Mouse (Mus musculus): Measurements from ENCODE around the gene Mucl3. TPM values are rescaled to one million over a fixed set of nuclear protein-coding genes. Genes with fewer than 3 reads are reported as not detected.

Gene Mucl3
- polyA plus RNA-seq, 1 experiment from 2014 or later = 0.09 TPM

- ATAC-seq (ENCODE audit: low FRiP score) = no peak
- Histone ChIP-seq H3K27ac (no peak within 1 kb of the TSS), H3K4me2 (no peak within 1 kb of the TSS), H3K4me1 (no peaks in the 10 kb centered on the region), H3K27me3 (no peaks in the 10 kb centered on the region), H3K9ac (no peak within 1 kb of the TSS), H3K4me3 (replicated peaks) (no peak within 1 kb of the TSS), H3K9me3 (no peaks in the 10 kb centered on the region), H3K36me3 (replicated peaks) (no peaks in the 10 kb centered on the region)
- 90% methylated on average over 7 of the region's 7 CpGs for WGBS
Observed at GRCm38 (mm10) chr17:35626537-35626936, 17.0 kb downstream of the Mucl3 start, which contains the start of gene Gm9573. Gm9573 (minus strand) TSS chr17:35626637.

GRCm38 (mm10) chr17:35617127-35617526, 26.4 kb downstream of the Mucl3 start:
- Histone ChIP-seq H3K9ac (no peak overlapping the region), H3K27me3 (no peaks in the 10 kb centered on the region), H3K36me3 (replicated peaks) (no peaks in the 10 kb centered on the region), H3K9me3 (no peaks in the 10 kb centered on the region), H3K4me3 (replicated peaks) (no peak overlapping the region), H3K27ac (no peak overlapping the region), H3K4me2 (no peak overlapping the region), H3K4me1 (no peaks in the 10 kb centered on the region)
- no peak for ATAC-seq (ENCODE audit: low FRiP score)
- 83% methylated on average over 4 of the region's 4 CpGs for WGBS

GRCm38 (mm10) chr17:35601736-35602354, 41.6 kb downstream of the Mucl3 start:
- no peaks in the 10 kb centered on the region for H3K36me3 ChIP-seq (replicated peaks)
- H3K4me2 ChIP-seq = no peak overlapping the region
- no peaks in the 10 kb centered on the region; the same call in 1 of the 2 replicates for H3K27me3 ChIP-seq
- no peak overlapping the region for H3K9ac ChIP-seq
- no peaks in the 10 kb centered on the region for H3K9me3 ChIP-seq
- no peak overlapping the region for H3K4me3 ChIP-seq (replicated peaks)
- ATAC-seq (ENCODE audit: low FRiP score) = no peak
- no peaks in the 10 kb centered on the region for H3K4me1 ChIP-seq
- no peak overlapping the region for H3K27ac ChIP-seq
- 62% methylated on average over 8 of the region's 8 CpGs for WGBS

- no peak within 1 kb of the TSS for H3K4me2 ChIP-seq
- 69% methylated on average over 2 of the region's 2 CpGs for WGBS
- no peak within 1 kb of the TSS for H3K27ac ChIP-seq
- H3K27me3 ChIP-seq = no peaks in the 10 kb centered on the region; the same call in 1 of the 2 replicates
- no peak for ATAC-seq (ENCODE audit: low FRiP score)
- H3K4me3 ChIP-seq (replicated peaks) = no peak within 1 kb of the TSS
- no peaks in the 10 kb centered on the region for H3K9me3 ChIP-seq
- no peaks in the 10 kb centered on the region for H3K4me1 ChIP-seq
- H3K9ac ChIP-seq = no peak within 1 kb of the TSS
- no peaks in the 10 kb centered on the region for H3K36me3 ChIP-seq (replicated peaks)
Observed at GRCm38 (mm10) chr17:35601249-35601648, 42.2 kb downstream of the Mucl3 start, which contains the start of gene Sfta2. Sfta2 (plus strand) TSS chr17:35601549.

- H3K4me1 ChIP-seq = no peaks in the 10 kb centered on the region
- ATAC-seq (ENCODE audit: low FRiP score) = no peak
- no peak overlapping the region for H3K9ac ChIP-seq
- H3K4me3 ChIP-seq (replicated peaks) = no peak overlapping the region
- no peak overlapping the region for H3K27ac ChIP-seq
- H3K36me3 ChIP-seq (replicated peaks) = no peaks in the 10 kb centered on the region
- 92% methylated on average over 3 of the region's 3 CpGs for WGBS
- no peak overlapping the region for H3K4me2 ChIP-seq
- H3K27me3 ChIP-seq = no peaks in the 10 kb centered on the region; the same call in 1 of the 2 replicates
- no peaks in the 10 kb centered on the region for H3K9me3 ChIP-seq
Observed at GRCm38 (mm10) chr17:35597399-35597798, 46.1 kb downstream of the Mucl3 start.

GRCm38 (mm10) chr17:35594456-35594855, 49.0 kb downstream of the Mucl3 start:
- Histone ChIP-seq H3K27me3 (no peaks in the 10 kb centered on the region), H3K4me2 (no peak overlapping the region), H3K9ac (no peak overlapping the region), H3K4me3 (replicated peaks) (no peak overlapping the region), H3K9me3 (no peaks in the 10 kb centered on the region), H3K27ac (no peak overlapping the region), H3K4me1 (no peaks in the 10 kb centered on the region), H3K36me3 (replicated peaks) (no peaks in the 10 kb centered on the region)
- no peak for ATAC-seq (ENCODE audit: low FRiP score)
- WGBS = 90% methylated on average over 7 of the region's 7 CpGs

- no peak overlapping the region for H3K9ac ChIP-seq
- no peak overlapping the region for H3K27ac ChIP-seq
- no peak for ATAC-seq (ENCODE audit: low FRiP score)
- H3K4me1 ChIP-seq = no peaks in the 10 kb centered on the region
- no peaks in the 10 kb centered on the region for H3K27me3 ChIP-seq
- no peak overlapping the region for H3K4me2 ChIP-seq
- H3K4me3 ChIP-seq (replicated peaks) = no peak overlapping the region
- 45% methylated on average over 4 of the region's 4 CpGs for WGBS
- H3K9me3 ChIP-seq = no peaks in the 10 kb centered on the region
- H3K36me3 ChIP-seq (replicated peaks) = no peaks in the 10 kb centered on the region
Observed at GRCm38 (mm10) chr17:35593786-35594185, 49.7 kb downstream of the Mucl3 start.

- Histone ChIP-seq H3K4me1 (peaks cover 4% of the 10 kb centered on the region; the same call in 1 of the 2 replicates), H3K4me3 (replicated peaks) (no peak overlapping the region), H3K9ac (no peak overlapping the region), H3K4me2 (no peak overlapping the region), H3K27me3 (no peaks in the 10 kb centered on the region), H3K36me3 (replicated peaks) (no peaks in the 10 kb centered on the region), H3K27ac (no peak overlapping the region), H3K9me3 (0 out of 2 replicates have a peak, but pooled peaks cover 3% of the 10 kb centered on the region)
- 91% methylated on average over 9 of the region's 9 CpGs for WGBS
- no peak for ATAC-seq (ENCODE audit: low FRiP score)
Observed at GRCm38 (mm10) chr17:35592131-35592530, 51.4 kb downstream of the Mucl3 start.

- no peaks in the 10 kb centered on the region for H3K36me3 ChIP-seq (replicated peaks)
- no peak overlapping the region for H3K4me2 ChIP-seq
- peaks cover 4% of the 10 kb centered on the region; the same call in 1 of the 2 replicates for H3K4me1 ChIP-seq
- H3K27ac ChIP-seq = no peak overlapping the region
- ATAC-seq (ENCODE audit: low FRiP score) = no peak
- H3K9ac ChIP-seq = no peak overlapping the region
- H3K9me3 ChIP-seq = 0 out of 2 replicates have a peak, but pooled peaks cover 4% of the 10 kb centered on the region
- 96% methylated on average over 15 of the region's 15 CpGs for WGBS
- H3K4me3 ChIP-seq (replicated peaks) = no peak overlapping the region
- H3K27me3 ChIP-seq = no peaks in the 10 kb centered on the region
Observed at GRCm38 (mm10) chr17:35591731-35592130, 51.8 kb downstream of the Mucl3 start.

- no peak for ATAC-seq (ENCODE audit: low FRiP score)
- Histone ChIP-seq H3K4me2 (no peak overlapping the region), H3K4me1 (peaks cover 4% of the 10 kb centered on the region; the same call in 1 of the 2 replicates), H3K9ac (no peak overlapping the region), H3K27me3 (0 out of 2 replicates have a peak, but pooled peaks cover under 1% of the 10 kb centered on the region), H3K4me3 (replicated peaks) (no peak overlapping the region), H3K9me3 (0 out of 2 replicates have a peak, but pooled peaks cover 4% of the 10 kb centered on the region), H3K27ac (no peak overlapping the region), H3K36me3 (replicated peaks) (no peaks in the 10 kb centered on the region)
- 83% methylated on average over 7 of the region's 7 CpGs for whole genome bisulfite sequencing
Observed at GRCm38 (mm10) chr17:35591219-35591578, 52.3 kb downstream of the Mucl3 start.

GRCm38 (mm10) chr17:35590410-35591218, 52.9 kb downstream of the Mucl3 start:
- Histone ChIP-seq H3K9me3 (0 out of 2 replicates have a peak, but pooled peaks cover 4% of the 10 kb centered on the region), H3K27me3 (peaks cover 6% of the 10 kb centered on the region; the same call in 1 of the 2 replicates), H3K4me3 (replicated peaks) (no peak overlapping the region), H3K9ac (no peak overlapping the region), H3K4me2 (no peak overlapping the region), H3K36me3 (replicated peaks) (no peaks in the 10 kb centered on the region), H3K4me1 (peaks cover 4% of the 10 kb centered on the region; the same call in 1 of the 2 replicates), H3K27ac (no peak overlapping the region)
- peak; percentile 64; the same call in 1 of the 2 replicates for ATAC-seq (ENCODE audit: low FRiP score)
- WGBS = 69% methylated on average over 21 of the region's 21 CpGs

GRCm38 (mm10) chr17:35588387-35588786, 55.1 kb downstream of the Mucl3 start:
- Histone ChIP-seq H3K9me3 (0 out of 2 replicates have a peak, but pooled peaks cover 4% of the 10 kb centered on the region), H3K27me3 (peaks cover 9% of the 10 kb centered on the region; the same call in 1 of the 2 replicates), H3K4me1 (peaks cover 8% of the 10 kb centered on the region), H3K9ac (no peak overlapping the region), H3K27ac (no peak overlapping the region), H3K4me3 (replicated peaks) (no peak overlapping the region), H3K36me3 (replicated peaks) (no peaks in the 10 kb centered on the region), H3K4me2 (no peak overlapping the region)
- no peak for ATAC-seq (ENCODE audit: low FRiP score)
- WGBS = 3% methylated on average over 4 of the region's 4 CpGs

Data from forebrain, embryonic 12.5 days (tissue).